Mouse (Mus musculus): Measurements from ENCODE around the gene Calcb. TPM values are rescaled to one million over a fixed set of nuclear protein-coding genes. Genes with fewer than 3 reads are reported as not detected.

Calcb gene
- polyA plus RNA-seq, 1 experiment, result 10.3 TPM

DNA sequence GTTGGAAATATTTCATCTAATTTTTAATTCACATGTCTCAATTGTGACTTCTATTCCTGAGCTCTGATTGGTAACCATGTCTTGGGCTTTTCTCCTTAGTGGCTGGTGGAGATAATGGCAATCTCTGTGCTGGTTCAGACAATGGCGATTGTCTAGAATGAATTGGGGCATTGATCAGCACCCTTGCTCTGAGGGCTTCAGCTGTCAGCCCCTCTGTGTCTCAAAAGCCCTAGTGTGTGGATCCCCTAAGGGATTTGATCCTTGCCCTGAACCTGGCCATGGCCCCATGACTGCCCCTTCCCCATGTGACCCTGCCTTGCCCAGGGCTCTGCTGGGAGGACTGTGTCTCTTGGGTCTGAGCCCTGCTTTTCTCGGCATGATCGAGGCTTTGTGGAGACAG, 29.2 kb downstream of the Calcb start:
- no peaks in the 10 kb centered on the region for H3K36me3 ChIP-seq (ENCODE audit: control insufficient read depth, insufficient read depth, low read length)
- H3K4me3 ChIP-seq (ENCODE audit: control insufficient read depth, insufficient read depth, low read length), result no peak overlapping the region
- H3K27me3 ChIP-seq (ENCODE audit: control insufficient read depth, insufficient read depth, low read length), result peaks cover 3% of the 10 kb centered on the region; the same call in 1 of the 2 replicates
- no peak for TF ChIP-seq POLR2A (IDR thresholded peaks at IDR 0.05; ENCODE audit: control insufficient read depth, extremely low read depth, insufficient read depth, low read length, poor library complexity)
- no peak for TF ChIP-seq CTCF (IDR thresholded peaks at IDR 0.05; ENCODE audit: borderline replicate concordance, control insufficient read depth, extremely low read depth, insufficient read depth, low read length, poor library complexity)
- H3K27ac ChIP-seq (ENCODE audit: control insufficient read depth, insufficient read depth, low read length), result no peak overlapping the region
- no peak for DNase-seq
- peaks cover 13% of the 10 kb centered on the region for H3K4me1 ChIP-seq (replicated peaks; ENCODE audit: control insufficient read depth, insufficient read depth, low read length)
- 95% methylated on average over 3 of the region's 3 CpGs for WGBS

DNA sequence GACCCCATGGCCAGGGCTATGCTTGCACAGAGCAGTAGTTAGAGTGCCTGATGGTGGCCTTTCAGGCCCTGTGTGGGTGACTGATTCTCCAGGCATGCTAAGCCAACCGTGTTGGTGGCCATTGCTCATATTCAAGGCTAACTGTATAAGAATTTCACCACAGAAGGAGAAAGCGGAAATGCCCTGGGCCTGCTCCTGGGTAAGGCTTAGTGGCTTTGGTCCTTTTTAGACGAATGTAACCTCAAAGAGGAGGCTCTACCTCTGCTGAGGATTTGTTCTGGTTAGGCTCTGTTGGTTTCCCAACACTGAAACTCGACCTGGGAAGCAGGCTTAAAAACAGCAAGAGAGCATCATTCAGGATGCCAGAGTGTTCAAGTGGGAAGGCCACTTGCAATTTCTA, 29.8 kb downstream of the Calcb start:
- no peak for DNase-seq
- peaks cover 3% of the 10 kb centered on the region; the same call in 1 of the 2 replicates for H3K27me3 ChIP-seq (ENCODE audit: control insufficient read depth, insufficient read depth, low read length)
- H3K4me3 ChIP-seq (ENCODE audit: control insufficient read depth, insufficient read depth, low read length), result no peak overlapping the region
- 74% methylated on average over 4 of the region's 4 CpGs for WGBS
- no peaks in the 10 kb centered on the region for H3K36me3 ChIP-seq (ENCODE audit: control insufficient read depth, insufficient read depth, low read length)
- no peak overlapping the region for H3K27ac ChIP-seq (ENCODE audit: control insufficient read depth, insufficient read depth, low read length)
- no peak for TF ChIP-seq POLR2A (IDR thresholded peaks at IDR 0.05; ENCODE audit: control insufficient read depth, extremely low read depth, insufficient read depth, low read length, poor library complexity)
- no peak for TF ChIP-seq CTCF (IDR thresholded peaks at IDR 0.05; ENCODE audit: borderline replicate concordance, control insufficient read depth, extremely low read depth, insufficient read depth, low read length, poor library complexity)
- H3K4me1 ChIP-seq (replicated peaks; ENCODE audit: control insufficient read depth, insufficient read depth, low read length), result peaks cover 8% of the 10 kb centered on the region

DNA sequence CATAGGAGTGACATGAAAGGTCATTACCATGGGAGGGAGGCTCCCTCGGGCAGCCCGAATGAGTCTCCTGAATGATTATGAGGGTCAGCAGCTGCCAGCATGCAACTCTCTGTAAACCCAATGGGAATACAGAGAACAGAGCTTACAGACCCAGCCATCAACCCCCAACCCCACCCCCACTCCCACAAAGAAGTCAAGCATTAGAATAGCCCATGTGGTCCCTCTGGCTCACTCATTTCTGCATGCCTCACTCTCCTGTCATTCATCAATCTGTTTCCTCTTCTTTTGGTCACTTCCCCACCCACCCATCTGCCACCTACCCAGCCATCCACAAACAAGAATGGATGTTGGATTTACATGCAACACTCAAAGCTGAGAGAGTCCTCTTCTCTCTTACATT, 35.0 kb downstream of the Calcb start:
- Histone ChIP-seq H3K36me3 (ENCODE audit: control insufficient read depth, insufficient read depth, low read length) (no peaks in the 10 kb centered on the region), H3K27me3 (ENCODE audit: control insufficient read depth, insufficient read depth, low read length) (no peaks in the 10 kb centered on the region), H3K4me3 (ENCODE audit: control insufficient read depth, insufficient read depth, low read length) (no peak overlapping the region), H3K27ac (ENCODE audit: control insufficient read depth, insufficient read depth, low read length) (no peak overlapping the region), H3K4me1 (replicated peaks; ENCODE audit: control insufficient read depth, insufficient read depth, low read length) (no peaks in the 10 kb centered on the region)
- no peak for DNase-seq
- 90% methylated on average over 2 of the region's 2 CpGs for WGBS
- TF ChIP-seq POLR2A (IDR thresholded peaks at IDR 0.05; ENCODE audit: control insufficient read depth, extremely low read depth, insufficient read depth, low read length, poor library complexity) (no peak), CTCF (IDR thresholded peaks at IDR 0.05; ENCODE audit: borderline replicate concordance, control insufficient read depth, extremely low read depth, insufficient read depth, low read length, poor library complexity) (no peak)

DNA sequence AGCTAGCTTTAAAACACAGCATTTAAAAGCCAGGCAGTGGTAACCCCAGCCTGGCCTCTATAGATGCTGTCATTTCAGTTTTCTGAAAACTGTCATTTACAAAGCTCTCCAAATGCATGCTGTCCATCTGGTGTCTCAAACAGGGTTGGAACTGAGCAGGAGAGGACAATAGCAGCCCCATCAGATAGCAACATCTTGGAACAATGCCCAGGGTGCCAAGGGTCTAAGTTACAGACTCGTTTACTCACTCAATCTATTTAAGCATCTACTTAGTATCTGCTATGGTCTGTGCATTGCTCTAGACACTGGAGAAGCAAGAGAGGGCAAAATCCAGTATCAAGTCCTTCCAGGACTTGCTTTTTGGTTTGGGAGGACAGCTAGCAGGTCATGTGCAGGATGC, 35.8 kb downstream of the Calcb start:
- no peaks in the 10 kb centered on the region for H3K4me1 ChIP-seq (replicated peaks; ENCODE audit: control insufficient read depth, insufficient read depth, low read length)
- DNase-seq, result no peak
- WGBS, result 68% methylated on average over 1 of the region's 1 CpGs
- H3K36me3 ChIP-seq (ENCODE audit: control insufficient read depth, insufficient read depth, low read length), result no peaks in the 10 kb centered on the region
- TF ChIP-seq CTCF (IDR thresholded peaks at IDR 0.05; ENCODE audit: borderline replicate concordance, control insufficient read depth, extremely low read depth, insufficient read depth, low read length, poor library complexity) (no peak), POLR2A (IDR thresholded peaks at IDR 0.05; ENCODE audit: control insufficient read depth, extremely low read depth, insufficient read depth, low read length, poor library complexity) (no peak)
- H3K27ac ChIP-seq (ENCODE audit: control insufficient read depth, insufficient read depth, low read length), result no peak overlapping the region
- no peak overlapping the region for H3K4me3 ChIP-seq (ENCODE audit: control insufficient read depth, insufficient read depth, low read length)
- H3K27me3 ChIP-seq (ENCODE audit: control insufficient read depth, insufficient read depth, low read length), result no peaks in the 10 kb centered on the region

DNA sequence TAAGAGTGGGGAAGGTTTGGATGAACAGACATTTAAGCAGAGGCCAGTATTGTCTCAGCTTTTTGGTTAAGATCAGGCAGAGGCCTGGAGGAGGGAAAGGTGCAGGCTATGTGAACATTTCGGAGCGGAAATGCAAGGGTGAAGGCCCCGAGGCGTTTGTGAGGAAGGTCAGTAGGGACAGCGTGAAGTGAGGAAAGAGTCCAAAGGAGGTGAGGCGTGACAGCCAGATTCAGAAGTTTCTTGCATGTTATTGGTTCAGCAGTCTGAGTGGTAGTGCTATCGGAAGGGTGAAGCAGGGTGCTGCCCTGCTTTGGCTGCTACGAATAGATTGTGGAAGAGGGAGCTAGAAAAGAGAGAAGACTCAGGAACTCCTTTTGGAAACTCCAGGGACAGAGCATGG, 36.2 kb downstream of the Calcb start:
- H3K4me1 ChIP-seq (replicated peaks; ENCODE audit: control insufficient read depth, insufficient read depth, low read length), result no peaks in the 10 kb centered on the region
- H3K36me3 ChIP-seq (ENCODE audit: control insufficient read depth, insufficient read depth, low read length), result no peaks in the 10 kb centered on the region
- WGBS, result 93% methylated on average over 8 of the region's 8 CpGs
- H3K4me3 ChIP-seq (ENCODE audit: control insufficient read depth, insufficient read depth, low read length), result no peak overlapping the region
- TF ChIP-seq CTCF (IDR thresholded peaks at IDR 0.05; ENCODE audit: borderline replicate concordance, control insufficient read depth, extremely low read depth, insufficient read depth, low read length, poor library complexity), result no peak
- TF ChIP-seq POLR2A (IDR thresholded peaks at IDR 0.05; ENCODE audit: control insufficient read depth, extremely low read depth, insufficient read depth, low read length, poor library complexity), result no peak
- DNase-seq, result no peak
- no peak overlapping the region for H3K27ac ChIP-seq (ENCODE audit: control insufficient read depth, insufficient read depth, low read length)
- no peaks in the 10 kb centered on the region for H3K27me3 ChIP-seq (ENCODE audit: control insufficient read depth, insufficient read depth, low read length)

DNA sequence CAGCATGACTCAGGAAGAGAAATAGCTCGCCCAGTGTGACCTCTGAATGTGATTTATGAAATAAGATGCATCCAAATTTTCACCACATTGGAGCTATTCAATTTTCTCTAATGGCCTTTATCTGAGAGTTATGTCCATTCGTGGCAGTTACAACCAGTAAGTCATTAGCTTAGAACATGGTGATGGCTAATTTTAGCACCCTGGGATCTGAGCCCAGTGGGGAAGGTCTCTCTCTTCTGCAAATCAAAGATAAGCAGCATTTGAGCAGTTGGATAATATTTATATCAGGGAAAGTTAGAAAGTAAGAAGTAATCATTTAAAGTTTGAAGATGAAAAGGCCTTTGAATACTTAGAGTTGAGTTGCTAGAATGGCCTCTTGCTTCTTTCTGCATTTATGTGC, 44.2 kb downstream of the Calcb start:
- H3K27me3 ChIP-seq (ENCODE audit: control insufficient read depth, insufficient read depth, low read length), result no peaks in the 10 kb centered on the region
- H3K27ac ChIP-seq (ENCODE audit: control insufficient read depth, insufficient read depth, low read length), result no peak overlapping the region
- H3K36me3 ChIP-seq (ENCODE audit: control insufficient read depth, insufficient read depth, low read length), result no peaks in the 10 kb centered on the region
- H3K4me3 ChIP-seq (ENCODE audit: control insufficient read depth, insufficient read depth, low read length), result no peak overlapping the region
- no peaks in the 10 kb centered on the region for H3K4me1 ChIP-seq (replicated peaks; ENCODE audit: control insufficient read depth, insufficient read depth, low read length)
- TF ChIP-seq POLR2A (IDR thresholded peaks at IDR 0.05; ENCODE audit: control insufficient read depth, extremely low read depth, insufficient read depth, low read length, poor library complexity) (no peak), CTCF (IDR thresholded peaks at IDR 0.05; ENCODE audit: borderline replicate concordance, control insufficient read depth, extremely low read depth, insufficient read depth, low read length, poor library complexity) (no peak)
- WGBS, result 68% methylated on average over 2 of the region's 2 CpGs
- DNase-seq, result no peak

DNA sequence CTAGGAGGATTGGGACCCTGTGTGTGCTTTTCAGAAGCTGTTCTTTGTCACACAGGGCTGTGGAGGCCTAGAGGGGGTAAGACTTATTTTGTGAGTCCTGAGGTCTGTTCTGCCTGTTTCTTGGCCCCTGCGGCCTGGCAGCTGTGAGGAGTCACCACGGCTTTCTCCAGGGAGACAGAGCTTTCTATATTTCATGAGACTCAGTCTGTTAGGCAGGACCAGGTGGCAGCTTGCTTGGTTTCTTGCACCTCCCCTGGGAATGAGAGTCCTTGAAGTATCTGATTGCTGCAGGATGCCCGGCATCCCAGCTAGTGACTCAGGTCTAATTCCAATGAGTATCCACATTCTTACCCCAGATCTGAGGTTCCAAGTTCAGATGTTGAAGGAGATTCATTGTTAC, 46.8 kb downstream of the Calcb start:
- no peak overlapping the region for H3K4me3 ChIP-seq (ENCODE audit: control insufficient read depth, insufficient read depth, low read length)
- 94% methylated on average over 3 of the region's 3 CpGs for WGBS
- H3K27ac ChIP-seq (ENCODE audit: control insufficient read depth, insufficient read depth, low read length), result no peak overlapping the region
- no peaks in the 10 kb centered on the region for H3K27me3 ChIP-seq (ENCODE audit: control insufficient read depth, insufficient read depth, low read length)
- no peak for DNase-seq
- no peaks in the 10 kb centered on the region for H3K36me3 ChIP-seq (ENCODE audit: control insufficient read depth, insufficient read depth, low read length)
- TF ChIP-seq CTCF (IDR thresholded peaks at IDR 0.05; ENCODE audit: borderline replicate concordance, control insufficient read depth, extremely low read depth, insufficient read depth, low read length, poor library complexity) (no peak), POLR2A (IDR thresholded peaks at IDR 0.05; ENCODE audit: control insufficient read depth, extremely low read depth, insufficient read depth, low read length, poor library complexity) (no peak)
- H3K4me1 ChIP-seq (replicated peaks; ENCODE audit: control insufficient read depth, insufficient read depth, low read length), result no peaks in the 10 kb centered on the region
